Mouse (Mus musculus) urinary bladder, postnatal 14 days (tissue): Measurements from ENCODE around the gene Usp22.
"Not testable (repeated sequence)": the region's sequence is repeated elsewhere in the genome, so short reads cannot be mapped to it uniquely, and the experiment has no call there.

ENCODE experiments used
- DNase-seq: peaks from one replicate; pipeline ENCODE4 v3.0.0; 2021; ENCODE audit warnings: low spot score

The Usp22 gene

DNA sequence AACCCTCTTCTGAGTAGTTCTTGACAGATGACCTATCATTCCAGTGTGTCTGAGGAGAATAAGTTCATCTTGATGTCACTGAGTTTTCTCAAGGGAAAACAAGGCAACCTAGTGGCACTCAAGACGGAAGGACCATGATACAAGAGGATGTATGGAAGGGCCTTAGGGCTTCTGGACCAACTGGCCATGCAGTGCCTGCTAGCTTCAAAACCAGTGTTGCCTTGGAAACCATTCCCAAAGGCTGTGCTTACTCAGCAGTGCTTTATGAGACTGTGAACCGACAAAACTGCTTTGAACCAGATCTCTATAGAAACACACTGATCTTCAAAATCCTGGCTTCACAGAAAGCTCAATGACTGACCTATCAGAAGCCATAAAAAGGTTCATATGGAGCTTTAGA is 15.9 kb upstream of the Usp22 start:
- no peak for DNase-seq

DNA sequence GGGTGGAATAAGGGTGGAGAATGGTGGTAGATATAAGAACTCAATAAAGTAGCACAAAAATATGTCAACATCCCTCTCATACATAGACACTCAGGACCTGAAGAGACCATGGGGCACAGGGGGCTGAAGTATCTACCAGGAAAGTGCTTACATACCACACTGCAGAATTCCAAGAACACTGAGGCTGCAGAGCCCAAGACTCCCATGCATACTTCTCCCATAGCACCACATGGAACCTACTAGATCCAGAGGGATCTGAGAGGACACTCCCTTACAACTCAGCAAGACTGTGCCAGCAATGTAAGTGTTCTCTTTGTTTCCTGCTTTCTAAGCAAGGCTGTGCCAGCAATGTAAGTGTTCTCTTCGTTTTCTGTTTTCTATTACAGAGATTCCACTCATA is 9.0 kb upstream of the Usp22 start:
- no peak for DNase-seq

DNA sequence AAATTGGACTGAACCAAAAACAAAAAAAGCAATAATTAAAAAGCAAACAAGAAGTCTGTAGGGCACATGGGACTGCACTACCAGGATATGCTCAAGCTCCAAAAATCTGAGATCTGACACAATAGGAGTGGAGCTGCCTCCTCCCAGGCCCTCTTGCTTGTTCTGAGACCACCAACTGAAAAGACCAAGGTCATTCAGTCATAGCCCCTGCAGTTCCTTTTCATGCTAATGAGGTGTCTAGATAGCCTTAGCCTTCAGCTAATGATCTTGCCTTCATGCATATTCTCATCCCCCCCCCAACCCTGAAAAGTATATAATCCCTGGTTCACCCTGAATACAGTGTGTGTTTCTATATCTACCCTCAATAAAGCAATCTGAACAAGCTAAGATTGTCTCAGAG is 6.8 kb upstream of the Usp22 start:
- no peak for DNase-seq

DNA sequence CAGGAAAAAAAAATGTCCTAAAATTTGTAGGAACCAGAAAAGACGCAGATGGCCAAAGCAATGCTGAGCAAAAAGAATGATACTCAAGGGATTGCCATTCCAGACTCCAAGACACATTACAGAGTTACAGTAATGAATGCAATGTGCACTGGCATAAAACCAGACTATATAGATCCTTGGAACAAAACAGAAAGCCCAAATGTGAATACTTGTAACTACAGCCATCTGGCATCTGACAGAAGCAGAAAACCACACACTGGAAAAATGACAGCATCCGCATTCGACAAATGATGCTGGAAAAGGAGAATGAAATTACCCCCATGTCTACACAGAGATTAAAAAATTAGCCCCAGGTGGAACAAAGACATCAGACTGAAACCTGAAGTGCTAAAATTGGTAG is 5.5 kb upstream of the Usp22 start:
- DNase-seq = no peak

DNA sequence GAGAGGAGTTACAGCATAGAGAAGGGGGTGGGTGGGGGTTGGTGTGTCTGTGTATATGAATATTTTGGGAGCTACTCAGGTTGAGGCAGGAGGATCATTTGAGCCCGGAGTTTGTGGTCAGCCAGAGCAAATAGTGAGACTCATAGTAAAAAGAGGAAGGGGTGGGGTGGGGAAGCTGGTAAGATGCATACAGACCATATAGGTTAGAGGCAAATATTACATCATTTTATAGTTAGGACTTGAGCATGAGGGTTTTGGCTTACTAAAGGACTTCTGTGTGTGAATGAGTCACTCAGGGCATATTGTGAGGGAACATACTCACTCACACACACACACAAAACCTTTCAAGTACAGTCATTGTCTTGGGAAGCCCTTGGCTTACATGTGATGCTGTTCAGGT is 1.5 kb upstream of the Usp22 start:
- no peak for DNase-seq

DNA sequence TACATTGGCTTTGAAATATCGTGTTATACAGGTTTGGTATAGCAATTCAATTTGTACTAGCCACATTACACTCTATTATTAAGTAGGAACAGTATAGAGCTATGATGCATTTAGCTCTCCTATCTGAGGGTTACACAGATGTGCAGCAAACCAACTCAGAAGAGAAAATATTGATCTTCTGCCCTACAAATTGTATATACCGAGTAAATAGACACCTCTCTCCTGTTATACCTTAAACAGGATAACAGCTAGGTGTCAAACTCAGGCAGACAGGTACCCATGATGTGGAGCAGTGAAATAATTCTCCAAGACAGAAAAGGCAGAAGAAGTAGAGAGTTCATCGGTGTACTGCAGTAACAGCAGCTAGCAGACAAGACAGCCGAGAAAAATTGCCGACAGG is 923 bp upstream of the Usp22 start:
- no peak for DNase-seq

DNA sequence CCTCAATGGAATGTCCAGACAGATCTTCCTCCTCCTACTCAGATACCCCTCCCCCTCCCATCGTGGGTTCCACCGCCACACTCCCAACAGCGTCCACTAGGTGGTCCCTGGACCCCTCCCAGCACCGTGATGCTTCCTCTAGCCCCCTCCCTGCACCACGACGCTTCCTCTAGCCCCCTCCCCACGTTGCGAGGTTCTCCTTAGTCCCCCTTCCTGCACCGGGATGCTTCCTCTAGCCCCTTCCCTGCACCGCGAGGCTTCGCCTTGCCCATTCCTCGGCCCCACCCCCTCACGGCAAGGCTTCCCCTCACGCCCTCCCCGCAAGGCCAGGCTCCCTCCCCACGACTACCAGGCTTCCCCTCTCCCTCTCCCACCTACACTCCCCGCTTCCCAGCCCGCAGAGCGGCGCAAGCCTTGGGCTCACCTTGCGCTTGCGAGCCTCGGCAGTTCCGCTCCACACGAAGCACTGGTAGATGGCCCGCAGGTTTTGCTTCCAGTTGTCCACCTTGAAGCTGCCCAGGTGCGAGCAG is 499 bp downstream of the Usp22 start:
- DNase-seq = peak; percentile 61

DNA sequence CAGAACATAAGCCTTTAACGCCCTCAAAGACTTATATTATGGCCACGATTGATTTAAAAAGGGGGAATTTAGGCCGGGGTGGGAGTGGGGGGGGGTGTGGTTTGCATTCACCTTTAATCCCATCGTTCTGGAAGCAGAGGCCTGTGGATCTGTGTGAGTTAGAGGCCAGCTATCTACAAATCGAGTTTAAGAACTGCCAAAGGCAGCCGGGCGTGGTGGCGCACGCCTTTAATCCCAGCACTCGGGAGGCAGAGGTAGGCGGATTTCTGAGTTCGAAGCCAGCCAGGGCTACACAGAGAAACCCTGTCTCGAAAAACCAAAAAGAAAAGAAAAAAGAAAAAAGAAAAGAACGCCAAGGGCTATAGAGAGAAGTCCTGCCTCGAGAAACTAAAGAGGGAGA is 1.4 kb downstream of the Usp22 start:
- DNase-seq = not testable (repeated sequence)

DNA sequence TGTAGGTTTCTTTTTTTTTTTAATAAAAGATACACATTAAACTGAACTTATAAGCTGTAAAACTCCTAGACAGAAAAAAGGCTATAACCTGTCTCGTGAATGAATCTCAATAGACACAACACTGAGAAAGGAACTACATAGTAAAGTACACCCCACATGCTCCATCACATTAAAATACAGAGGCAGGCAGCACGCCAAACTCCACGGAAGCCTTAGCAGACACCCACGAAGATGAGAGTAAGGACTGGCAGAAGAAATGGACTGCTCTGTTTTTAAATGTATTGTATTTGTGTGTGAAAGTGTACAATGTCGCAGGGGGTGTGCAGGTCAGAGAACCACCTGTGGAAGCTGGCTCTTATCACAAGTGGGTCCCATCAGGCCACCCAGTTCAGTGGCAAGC is 4.7 kb downstream of the Usp22 start:
- DNase-seq = no peak

DNA sequence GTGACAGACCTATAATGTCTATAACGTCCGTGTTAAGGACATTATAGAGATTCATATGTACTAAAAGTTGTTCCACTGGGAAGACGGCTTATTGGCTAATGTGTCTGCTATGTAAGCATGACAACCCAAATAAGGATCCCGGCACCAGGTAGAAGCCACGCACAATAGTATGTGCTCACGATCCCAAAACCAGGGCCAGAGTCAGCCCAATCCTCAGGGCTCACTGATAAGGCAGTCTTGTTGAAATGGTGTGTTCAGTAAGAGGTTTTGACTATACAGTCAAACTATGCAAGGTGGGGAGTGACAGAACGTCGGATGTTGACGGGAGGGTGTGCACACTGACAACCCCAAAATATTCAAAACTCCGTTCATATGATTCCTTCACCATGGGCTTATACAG is 10.0 kb downstream of the Usp22 start:
- DNase-seq = no peak

DNA sequence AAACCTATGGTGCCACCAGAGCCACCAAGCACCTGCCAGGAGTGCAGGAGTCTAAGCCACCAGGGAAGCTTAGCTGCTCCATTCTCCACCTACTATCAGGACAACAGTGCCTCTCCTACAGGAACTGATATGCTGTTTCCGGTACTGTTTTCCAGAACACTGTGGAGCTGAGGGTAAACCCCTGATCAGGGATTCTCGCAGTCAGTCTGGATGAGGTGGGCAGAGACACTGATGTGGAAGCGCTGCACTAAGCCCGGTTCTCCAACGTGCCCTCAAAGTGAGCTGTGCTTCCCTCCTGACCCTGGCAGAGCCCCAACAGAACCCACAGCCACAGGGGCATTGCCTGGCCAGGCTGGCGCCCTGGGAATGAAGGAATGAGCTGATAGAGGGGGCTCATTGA is 10.5 kb downstream of the Usp22 start:
- no peak for DNase-seq

DNA sequence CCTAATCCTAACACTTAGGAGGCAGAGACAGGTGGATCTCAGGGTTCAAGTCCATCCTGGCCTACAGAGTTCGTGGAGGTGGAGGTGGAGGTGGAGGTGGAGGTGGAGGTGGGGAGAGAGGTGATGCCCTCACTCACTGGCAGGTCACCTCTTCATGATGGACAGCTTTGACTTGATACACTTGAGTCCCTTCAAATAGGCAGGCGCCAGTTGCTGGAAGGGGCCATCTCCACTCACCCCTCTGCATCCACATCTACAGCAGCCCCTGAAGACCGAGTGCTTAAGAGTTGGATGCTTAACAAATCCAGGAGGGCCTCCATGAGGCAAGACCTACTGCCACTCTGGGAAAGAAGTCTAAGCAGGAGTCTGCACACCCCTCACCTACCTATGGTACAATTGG is 11.5 kb downstream of the Usp22 start:
- no peak for DNase-seq

DNA sequence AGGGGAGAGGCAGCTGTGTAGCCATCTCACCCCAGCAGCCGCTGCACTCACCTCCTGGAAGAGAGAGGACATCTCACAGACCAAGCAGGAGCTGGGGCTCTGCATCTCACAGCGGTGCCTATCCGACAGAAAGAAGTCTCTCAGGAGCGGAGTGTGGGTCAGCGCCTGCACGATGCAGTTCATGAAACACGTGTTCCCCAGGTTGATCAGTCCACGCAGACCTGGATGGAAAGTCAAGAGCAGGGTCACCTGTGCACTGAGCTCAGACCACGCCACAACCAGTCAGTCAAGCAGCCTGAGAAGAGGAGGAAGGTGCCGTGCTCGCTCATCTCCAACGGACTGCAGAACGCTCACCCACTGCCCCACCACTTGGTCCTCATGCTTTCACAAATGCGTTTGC is 12.1 kb downstream of the Usp22 start:
- DNase-seq = no peak

DNA sequence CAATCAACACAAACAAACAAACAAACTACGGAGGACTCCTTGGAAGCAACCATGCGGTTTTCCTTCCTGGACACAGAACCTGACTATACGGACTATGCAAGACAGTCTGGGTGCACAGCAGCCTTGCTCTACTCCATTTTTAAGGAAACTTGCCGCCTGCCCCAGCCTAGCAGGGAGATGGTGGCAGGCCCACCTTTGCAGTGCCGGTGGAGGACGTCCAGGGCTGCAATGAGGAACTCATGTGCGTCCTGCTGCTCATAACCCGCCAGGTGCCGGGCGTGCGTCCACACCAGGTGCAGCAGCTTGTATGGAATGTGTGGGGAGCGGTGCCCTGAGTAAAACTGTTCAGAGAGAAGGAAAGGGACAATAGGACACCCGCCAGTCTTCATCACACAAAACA is 13.7 kb downstream of the Usp22 start:
- no peak for DNase-seq

DNA sequence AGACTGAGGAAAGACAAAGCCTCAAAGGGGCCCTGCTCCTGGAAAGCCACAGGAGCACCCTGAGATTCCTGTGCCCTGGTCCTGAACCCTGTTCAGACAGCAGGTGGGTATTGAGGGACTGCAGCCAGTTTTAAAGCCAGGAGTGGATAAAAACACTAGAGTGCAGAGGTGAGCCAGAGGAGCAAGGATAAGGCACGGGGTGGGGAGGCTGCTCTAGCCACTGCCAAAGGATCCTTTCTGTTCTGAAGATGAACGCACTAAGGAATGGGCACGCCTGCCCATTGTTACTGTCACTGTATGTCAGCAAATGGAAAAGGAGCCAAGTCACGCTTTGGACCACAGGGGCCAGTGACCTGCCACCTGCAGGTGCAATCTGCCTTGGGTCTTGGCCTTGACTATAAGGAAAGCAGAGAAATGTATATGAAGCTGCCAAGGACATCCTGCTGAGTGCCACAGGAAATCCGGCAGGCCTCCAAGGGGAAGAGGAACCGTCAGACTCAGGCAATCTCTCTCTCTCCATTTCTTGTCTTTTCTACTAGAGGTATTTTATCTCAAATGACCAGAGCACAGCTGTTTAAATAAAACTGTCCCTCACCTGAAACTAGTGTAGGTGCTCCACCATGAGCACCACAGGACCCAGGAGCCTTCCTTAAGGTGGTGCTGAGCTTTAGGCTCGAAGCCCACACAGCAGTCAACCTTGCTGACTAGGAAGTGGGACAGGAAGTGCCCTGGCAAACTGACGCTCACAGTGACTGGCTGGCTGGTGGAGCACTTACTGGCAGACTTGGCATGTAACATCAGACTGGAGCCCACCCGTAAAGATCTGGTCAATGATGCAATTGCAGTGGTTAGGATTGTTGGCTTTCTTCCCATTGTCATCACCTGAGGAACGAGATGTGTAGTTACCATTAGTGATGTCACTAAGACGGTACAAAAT is 14.8 kb downstream of the Usp22 start:
- no peak for DNase-seq

DNA sequence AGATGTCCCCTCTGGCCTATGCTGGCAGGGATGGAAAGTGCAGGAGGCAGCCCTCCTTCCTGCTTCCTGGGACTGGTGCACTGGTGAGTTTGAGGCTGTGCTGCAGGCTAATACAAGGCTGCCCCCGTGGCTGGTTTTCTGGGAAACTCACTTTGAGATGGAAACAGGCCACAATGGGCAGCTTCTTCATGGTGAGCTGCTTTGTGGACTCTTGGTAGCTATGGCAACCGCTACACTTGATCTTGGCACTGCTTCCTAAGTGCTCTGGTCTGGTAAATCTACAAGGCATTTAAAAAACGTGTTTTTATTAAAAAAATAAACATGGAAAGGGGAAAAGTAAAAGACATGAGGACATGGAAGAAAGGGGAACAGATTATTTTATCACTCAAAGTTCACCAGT is 16.7 kb downstream of the Usp22 start:
- no peak for DNase-seq

DNA sequence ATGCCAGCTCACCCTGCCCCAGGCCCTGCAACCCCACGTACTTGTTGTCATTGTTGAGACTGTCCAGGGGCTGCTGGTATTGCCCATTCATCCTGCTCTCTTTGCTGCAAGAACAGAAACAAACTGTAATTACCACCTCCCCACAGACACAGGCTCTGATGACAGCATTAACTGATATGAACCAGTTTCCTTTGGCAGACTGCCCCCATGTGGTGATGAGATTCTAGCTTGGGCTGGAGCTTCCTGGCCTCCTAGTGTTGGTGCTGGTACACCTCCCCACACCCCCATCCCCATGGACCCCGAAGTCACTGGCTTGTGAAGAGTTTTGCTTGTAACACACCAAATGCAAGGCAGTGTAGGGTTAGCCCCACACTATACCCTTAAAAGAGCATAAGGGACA is 19.1 kb downstream of the Usp22 start:
- DNase-seq = peak; percentile 36

DNA sequence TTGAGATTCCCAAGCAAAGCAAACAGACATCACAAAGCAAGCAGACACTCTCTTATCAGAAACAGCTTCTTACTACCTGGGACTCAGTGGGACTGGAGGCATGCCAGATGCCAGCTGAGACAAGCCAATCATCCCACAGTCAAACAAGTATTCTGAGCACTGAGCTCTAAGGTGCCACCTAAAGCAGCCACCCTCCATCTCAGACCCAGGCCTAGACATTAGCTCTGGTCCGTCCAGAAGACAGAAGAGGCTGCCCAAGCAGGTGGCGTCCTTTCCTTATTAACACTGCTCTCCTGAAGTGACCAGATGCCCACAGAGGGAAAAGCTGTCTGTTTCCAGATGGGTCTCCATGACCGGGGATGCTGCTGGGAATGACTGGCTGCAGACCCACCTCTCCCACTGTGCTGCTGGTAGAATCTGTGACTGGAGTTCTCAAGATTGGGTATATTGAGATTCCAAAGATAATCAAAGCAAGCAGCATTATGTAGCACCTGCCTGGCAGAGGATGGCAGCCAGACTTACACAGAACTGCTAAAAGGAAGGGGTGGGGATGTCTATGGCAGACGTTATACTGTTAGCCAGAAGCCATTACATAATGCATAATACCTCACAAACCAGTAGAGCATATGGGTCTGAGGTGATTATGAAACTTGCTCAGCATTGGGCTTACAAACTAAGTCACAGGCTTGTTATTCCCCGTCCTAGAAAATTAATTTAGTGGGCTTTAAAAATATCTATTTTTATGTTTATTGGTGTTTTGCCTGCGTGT is 24.4 kb downstream of the Usp22 start:
- DNase-seq = no peak

DNA sequence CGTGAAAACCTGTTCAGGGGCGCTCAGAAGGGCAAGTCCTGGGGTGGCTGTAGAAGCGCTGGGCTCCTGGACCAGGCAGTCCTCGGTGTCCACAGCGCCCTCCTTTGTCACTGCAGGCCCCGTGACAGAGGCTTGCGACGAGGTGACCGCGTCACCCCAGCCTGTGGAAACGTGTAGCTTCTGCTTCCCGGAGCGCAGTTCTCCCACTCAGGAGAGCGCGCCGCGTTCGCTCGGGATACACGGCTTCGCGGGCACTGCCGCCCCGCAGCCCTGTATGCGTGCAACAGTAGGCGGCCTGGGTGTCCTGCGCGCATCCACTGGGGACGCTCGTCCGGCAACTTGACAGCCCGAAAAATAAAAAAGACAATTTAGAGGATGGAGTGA is 27.6 kb downstream of the Usp22 start:
- DNase-seq = peak; percentile 14

DNA sequence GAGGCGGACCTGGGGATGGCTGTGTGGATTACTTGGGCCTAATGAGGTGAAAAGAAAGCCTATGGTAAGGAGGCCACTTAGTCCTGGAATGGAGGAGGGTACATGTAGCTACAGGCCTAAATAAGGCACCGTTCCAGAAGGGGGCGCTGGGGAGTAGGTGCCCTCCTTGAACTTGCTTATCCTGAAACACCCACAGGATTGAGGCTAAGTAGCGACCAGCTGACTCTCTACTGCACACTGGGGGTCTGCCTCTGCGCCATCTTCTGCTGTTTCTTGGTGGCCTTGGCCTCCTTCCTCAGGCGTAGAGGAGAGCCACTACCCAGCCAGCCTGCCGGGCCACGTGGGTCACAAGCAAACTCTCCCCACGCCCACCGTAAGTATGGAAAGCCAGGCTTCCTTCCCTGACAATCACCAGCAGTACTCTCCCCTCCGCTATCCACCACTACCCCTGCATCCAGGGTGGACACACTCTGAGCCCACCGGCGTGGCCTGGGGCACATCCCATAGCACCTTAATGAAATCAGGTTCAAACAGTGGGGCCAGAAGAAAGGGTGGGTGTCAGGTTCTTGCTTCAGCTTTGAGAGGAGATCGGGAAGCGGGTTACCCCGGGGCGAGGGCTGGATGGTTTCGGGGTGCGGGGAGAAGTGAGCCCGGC is 28.1 kb downstream of the Usp22 start:
- DNase-seq = peak; percentile 47

DNA sequence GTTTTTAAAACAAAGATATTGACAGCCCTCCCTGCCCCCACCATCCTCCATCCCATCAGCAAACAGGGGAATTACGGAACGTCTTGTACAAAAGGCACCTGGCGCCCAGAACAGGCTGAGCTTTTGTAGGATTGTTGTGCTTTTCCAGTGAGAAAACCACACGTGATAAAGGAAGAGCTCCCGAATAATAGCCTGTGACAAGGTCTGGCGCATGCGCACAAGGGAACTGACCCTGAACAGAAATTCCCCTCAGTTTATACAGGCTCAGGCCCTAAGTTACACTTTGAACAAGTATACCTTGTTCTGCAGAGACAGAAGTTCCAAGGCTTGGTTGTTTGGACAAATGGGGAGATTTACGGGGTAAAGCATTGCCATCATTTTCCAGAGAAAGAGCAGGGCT is 29.3 kb downstream of the Usp22 start:
- DNase-seq = no peak

DNA sequence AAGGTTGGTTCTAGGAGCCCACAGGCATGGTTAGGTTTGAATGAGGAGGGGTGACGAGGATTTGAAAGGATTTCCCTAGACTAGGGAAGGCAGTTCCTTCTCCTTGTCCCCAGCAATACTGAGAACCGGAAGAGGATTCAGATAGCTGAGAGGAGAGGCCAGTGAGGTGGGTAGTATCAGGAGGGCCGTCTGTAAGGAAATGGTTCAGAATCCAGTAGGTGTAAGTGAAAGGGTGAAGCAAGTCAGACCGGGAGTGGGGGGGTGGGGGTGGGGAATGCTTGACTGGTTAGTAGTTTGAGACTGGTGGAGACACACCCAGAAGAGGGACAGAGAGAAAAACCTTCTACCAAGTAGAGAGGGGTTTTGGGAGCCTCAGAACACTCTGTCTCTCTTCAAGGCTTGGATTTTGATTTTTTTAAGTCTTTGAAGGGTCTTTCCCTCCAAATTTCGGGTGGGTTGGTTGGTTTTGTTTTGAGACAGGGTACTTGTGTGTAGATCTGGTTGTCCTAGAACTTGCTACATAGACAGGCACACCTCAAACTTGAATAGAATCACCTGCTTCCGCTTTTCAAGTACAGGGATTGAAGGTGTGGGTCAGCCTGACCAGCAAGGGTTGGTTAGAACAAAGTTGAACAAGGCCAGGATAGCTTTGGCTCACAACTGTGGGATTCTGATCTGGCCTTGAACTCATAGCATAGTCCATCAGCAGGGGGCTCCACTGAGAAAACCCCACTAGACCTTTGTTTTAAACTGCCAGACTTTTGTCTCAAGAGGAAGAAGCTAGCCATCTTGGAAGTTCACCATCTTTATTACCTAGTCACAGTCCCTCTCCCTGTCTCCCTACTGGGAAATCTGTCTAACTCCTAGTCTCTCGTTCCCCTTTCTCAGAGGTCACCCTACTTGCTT is 31.0 kb downstream of the Usp22 start:
- DNase-seq = no peak
